Mouse (Mus musculus) urinary bladder, postnatal 36 days (tissue): ENCODE results near the gene Suco.

ENCODE experiments used
- DNase-seq, 2 experiments: peaks; one replicate each; pipeline ENCODE4 v3.0.0; 2022; ENCODE audit warnings: low spot score in 2 of 2, mixed read lengths in 1 of 2

Suco gene

DNA sequence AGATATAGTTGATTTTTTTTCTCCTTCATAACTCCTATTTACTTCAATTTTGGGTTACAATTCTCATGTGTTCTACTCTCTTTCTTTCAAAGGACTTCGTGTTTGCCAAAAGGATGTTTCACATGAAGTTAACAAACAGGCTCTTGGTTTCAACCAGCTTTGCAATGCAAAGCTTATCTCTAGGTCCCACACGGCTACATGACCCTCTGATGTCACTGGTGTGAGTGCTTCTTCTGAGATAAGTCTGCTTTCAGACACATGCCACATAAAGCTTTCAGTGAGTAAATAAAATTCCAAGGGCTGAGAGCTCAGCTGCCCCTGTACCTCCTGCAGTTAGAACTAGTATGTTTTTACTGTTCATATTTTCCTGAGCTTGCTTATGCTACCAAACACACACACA lies 18.1 kb upstream of the Suco start:
- DNase-seq: no peak

DNA sequence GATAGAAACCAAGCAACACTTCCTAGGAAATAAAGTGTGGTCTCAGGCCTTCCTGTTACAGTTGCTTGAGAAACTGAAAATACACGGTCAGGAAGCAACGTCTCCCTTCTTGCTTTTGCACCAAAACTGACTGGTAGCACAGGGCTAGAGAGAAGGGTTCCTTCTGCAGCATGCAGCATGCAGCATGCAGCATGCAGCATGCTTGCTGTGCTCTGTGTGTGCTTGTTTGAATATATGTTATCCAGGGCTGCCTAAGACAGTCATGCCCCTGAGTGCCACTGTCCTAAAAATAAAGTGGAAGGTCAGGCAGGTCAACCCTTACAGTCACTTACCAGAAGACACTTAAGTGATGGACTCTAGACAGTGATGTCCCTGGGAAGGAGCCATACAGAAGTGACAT lies 17.6 kb upstream of the Suco start:
- DNase-seq: no peak

DNA sequence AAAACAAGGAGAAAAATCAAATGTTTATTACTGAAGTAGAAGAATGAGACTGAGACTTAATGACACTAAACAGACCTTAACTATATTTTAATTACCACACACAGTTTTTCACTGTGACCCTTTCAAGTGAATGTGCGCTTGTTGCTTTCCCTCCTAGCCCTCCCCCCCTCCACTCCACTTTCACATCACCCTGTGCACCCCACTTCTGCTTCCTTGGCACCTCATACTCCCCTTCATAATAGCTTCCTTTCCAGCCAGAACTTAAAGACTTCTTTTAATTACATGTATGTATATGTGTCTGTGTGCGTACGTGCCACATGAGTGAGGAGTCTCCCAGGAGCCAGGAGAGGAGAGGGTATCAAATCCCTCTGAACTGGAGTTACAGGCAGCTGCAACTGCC lies 12.3 kb upstream of the Suco start:
- no peak for DNase-seq

DNA sequence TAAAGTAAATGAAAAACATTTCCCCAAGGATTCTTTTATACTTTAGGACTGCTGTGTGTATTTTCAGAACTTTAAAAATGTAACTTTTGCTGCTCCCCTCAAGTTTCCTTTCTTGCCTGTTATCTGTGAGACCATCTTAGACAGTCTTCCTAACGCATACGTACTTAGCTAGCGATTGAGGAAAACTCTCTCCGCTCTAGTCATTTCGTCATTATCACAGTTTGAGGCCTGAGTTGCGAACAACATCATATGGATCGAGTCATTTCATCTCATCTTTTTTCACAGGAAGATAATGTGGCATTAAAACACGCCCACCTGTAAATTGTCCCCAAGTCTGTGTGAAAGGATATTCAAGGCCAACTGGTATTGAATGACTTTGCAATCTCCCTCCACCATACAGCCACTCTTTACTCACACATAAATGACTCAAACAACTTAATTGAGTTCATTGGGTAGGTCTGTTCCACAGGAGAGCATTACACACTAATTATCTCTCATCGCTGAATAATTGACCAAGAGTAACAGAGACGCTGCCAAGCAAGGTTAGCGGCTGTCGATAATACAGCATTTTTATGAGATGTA lies 11.3 kb upstream of the Suco start:
- DNase-seq: no peak

DNA sequence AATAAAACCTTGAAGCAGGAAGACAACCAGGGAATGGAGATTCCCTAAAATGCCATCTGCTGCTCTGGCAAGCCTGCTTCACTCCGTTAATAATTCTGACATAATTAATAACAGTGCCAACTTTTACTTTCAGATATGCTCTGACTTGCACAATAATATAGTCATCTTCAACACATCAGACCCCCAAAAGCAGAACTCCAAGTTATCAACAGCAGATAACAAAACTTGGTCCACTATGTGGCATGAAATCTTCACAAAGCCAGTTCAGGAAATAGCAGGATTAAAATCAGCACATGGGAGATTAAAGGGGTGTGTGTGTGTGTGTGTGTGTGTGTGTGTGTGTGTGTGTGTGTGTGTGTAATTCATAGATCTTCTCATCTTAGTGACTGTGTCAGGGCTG lies 9.3 kb upstream of the Suco start:
- no peak for DNase-seq

DNA sequence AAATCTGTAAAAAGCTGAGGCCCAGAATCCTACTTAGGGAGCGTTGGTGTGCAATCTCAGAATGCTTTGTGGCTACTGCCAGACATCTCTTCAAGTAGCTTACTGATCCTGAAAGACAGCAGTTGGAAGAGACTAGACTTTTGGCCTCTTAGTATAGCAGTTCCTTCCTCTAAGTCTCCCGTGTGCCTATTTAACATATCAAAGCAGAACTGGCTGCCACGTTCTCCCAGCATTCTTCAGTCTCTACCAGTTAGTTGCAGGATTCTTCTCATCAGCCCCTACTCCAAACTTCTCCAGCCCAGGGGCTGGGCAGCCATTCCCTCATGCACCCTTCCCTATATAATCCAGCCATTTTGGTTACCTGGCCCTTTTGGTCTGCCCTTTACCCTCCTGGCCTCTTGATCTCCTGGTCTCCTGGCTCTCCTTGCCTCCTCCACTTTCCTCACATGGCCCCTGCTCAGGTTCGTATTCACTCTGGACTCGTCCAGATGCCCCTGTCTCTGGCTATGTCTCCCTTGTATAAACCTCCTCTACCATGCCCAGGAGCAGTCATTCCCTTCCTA lies 1.2 kb upstream of the Suco start:
- DNase-seq: no peak

DNA sequence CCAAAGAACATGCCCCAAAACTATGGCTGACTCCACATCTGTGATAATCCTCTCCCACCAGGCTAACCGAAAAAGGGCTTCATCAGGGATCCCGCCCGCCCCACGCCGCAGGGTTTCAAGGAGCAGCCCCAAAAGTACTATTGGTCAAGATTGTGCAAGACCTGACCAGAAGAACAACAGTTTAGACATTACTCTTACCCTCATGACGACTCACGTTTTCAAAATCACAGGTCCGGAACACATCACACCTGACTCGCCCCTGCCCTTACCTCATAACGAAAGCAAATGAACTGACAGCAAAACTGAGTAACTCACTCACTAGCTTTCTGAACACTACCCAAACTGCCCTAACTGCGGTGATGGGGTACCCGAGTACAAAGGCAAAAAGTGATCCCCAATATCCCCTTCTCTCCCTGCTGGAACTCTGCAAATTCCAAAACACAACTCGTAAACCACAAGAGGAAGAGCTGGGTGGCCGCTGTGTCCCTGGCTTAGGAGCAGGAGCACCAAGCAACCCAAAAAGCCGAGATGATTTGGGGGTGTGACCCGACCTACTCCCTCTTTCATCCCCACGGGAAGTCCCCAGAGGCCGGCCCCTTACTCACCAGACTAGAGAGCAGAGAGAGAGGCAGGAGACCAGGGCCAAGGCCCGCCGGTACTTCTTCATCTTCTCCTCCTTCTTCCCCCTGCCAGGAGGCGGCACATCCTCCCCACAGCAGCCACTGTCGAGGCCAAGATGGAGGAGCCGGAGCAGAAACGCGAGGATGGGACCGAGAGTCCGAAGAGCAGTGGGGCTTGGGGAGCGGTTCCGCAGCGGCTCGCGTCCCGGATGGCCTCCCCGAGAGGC lies 553 bp downstream of the Suco start:
- DNase-seq: peak; percentile 2 to 7

DNA sequence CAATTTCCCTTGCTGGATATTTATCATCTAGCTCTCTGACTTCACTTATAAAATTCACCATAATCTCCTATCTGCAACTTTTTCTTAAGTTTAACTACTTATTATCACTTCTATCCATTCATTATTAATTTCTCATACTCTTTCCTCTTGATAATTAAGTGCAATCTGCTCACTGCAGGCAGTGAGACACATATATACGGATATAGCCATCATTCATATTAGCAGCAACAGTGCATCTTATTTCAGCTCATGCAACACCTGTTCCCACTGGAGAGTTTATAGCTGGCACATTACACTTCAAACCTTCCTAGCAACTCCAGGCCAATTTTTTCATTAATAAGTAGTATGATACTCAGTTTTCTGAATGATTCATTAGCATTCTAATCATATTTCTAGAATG lies 7.1 kb downstream of the Suco start:
- no peak for DNase-seq

DNA sequence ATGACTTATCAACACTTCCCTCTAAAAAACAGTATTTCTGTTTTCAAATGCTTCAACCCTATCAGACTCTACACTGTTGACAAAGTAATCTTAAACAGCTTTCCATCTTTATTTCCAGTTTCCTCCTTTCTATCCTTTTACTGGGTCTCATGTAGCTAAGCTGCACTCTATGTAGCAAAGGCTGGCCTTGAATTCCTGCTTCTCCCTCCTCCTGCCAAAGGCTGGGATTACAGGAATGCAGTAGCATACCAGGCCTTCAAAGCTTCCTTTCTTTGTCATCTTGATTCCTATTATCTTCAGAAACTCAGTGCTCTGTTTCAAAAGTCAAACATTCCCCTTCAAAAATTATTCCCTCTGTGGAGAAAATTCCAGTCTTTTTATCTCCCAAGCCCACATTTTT lies 8.1 kb downstream of the Suco start:
- no peak for DNase-seq

DNA sequence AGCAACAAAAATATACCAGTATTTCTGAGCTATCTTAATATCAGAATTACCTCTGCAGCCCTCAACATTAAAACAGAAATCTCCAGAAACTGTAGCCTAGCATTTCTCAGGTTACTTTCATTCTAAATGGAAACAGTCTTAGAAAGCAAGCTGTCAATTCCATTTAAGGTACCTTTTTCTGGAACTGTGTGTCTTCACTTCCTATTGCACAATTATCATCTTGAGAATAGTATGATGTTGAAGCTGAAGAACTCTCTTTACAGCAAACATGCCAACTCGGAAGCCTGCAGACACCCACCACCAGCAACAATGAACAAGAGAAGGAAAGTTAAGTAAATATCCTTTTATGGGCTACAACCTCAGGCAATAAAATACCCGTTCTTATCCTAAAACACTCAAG lies 12.7 kb downstream of the Suco start:
- DNase-seq: no peak

DNA sequence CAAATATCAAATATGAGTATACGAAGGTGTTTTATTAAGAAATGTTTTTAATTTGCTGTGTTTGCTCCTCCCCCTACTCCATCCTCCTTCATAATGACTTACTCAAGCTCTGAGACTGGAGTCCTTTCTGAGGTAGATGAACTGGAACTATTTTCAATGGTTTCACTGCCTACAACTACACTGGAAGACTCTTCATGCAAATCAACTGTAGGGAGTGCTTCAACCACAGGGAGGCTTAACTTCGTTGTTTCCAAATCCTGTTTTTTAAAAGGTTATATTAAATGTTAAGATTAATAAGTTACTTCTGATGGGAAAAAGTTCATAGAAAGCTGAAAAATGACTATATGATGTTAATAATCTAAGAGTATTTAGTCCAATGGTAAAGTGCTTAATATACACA lies 17.2 kb downstream of the Suco start:
- DNase-seq: no peak

DNA sequence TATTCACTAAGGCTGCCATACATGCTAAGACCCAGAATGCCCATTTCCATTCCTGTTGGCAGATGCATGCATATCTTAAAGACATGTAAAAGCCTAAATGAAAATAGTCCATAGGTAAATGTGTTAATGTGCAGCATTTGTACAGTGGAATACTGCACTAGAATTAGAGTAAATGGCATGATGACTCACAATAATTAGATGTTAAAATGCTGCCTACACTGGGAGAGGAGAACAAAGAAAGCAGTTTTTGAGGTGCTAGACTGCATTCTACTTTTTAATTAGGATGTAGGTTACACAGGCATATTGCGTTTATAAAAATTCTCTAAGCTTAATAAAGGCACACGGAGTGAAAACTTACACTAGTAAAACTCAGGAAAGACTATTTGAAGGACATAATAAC lies 49.8 kb downstream of the Suco start:
- no peak for DNase-seq

DNA sequence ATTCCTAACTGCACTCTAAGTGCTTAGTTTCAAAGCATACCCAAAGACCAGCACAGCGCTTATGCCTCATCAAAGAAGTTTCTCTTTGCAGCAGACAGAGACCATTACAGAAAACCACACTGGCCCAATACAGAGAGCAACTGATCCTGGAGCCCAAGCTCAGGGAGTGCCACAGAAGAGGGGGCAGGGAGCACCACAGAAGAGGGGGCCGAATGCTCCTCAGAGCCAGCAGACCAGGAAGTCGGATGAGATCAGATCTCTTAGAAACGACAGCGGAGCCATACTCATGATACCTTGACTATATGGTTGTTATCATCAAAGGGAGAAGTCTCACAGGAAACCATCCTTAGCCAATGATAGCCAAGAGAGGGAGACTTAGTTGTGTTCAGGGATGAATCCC lies 67.1 kb downstream of the Suco start:
- DNase-seq: no peak

DNA sequence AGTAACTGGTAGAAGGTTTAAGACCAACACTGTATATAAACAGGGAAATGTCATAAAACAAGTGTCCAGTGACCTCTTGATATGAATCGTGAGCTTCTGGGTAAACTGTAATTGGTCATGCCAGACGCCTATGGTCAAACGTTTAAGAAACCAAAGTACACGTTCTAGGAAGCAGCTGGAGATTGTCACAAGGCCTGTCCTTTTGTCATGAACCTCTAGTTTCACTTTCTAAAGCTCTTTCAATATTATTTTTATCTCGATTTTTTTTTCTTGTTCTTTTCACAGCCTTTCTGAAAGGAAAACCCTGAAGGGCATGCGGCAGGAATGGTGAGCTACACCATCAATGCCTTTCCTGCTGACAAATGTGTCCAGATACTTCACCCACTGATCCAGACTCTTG lies 67.5 kb downstream of the Suco start:
- no peak for DNase-seq

DNA sequence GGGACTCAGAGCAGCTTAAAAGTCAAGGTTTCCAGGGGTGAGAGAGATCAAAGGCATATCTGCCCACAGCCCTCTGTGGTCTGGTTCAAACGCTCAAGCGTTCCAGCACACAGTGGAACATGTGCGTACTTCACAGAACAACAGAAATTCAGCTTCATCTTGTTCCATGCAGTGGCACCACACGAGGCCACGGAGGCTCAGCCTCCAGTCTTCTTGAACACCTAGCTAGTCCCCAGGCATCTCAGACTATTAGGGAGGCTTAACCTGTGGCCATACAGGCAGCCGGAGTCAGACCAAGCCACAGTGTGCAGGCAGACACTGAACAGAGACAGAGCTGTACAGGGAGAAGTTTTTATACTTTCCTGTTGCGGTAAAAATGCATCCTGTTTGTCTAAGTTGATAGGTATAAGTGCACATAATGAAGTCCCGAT lies 71.9 kb downstream of the Suco start:
- no peak for DNase-seq

DNA sequence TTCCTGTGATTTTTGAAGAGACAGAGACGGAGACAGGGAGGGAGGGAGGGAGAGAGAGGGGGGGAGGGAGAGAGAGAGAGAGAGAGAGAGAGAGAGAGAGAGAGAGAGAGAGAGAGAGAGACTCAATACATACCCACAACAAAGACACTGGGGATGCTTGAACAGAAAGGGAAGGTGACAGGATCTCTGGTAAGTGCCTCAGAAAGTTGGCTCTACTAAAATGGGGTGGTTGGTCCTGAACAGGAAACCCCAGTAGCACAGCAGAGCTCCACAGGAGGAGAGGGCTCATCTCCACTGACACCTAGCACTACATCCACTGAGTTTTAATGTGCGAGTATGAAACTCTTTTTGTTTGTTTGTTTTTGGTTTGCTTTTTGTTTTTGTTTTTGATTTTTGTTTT lies 75.2 kb downstream of the Suco start:
- DNase-seq: no peak

DNA sequence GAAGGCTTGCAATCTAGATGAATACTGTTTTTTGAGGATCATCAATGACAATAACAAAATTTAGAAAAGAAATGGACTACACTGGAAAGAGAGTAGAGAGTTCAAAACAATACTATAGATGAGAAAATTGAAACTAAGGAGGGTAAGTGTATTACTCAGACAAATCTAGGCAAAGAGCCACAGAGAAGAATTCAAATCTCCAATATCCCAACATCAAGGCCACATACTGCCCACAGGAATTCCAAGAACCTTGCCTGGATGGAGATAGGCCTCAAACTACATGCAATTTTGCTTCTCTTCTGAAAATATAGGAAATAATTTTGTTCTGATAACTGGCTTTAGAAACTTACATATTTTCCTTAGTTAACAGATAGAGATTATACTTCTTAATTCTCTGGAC lies 76.2 kb downstream of the Suco start:
- no peak for DNase-seq

DNA sequence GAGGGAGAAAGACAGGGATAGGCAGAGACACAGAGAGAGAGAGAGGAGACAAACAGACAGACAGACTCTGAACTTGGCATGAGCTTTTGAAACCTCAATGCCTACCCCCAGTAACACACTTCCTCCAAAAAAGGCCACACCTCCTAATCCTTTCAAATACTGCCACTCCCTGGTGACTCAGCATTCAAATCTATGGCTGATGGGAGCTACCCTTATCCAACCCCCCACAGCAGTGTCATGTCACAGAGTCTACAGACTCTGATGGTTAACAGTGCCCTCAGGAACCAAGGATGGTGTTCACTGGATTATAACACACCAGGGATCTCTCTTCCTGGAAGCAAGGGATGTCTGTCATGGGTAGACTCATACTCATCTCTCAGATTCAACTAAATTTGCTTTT lies 76.7 kb downstream of the Suco start:
- no peak for DNase-seq

DNA sequence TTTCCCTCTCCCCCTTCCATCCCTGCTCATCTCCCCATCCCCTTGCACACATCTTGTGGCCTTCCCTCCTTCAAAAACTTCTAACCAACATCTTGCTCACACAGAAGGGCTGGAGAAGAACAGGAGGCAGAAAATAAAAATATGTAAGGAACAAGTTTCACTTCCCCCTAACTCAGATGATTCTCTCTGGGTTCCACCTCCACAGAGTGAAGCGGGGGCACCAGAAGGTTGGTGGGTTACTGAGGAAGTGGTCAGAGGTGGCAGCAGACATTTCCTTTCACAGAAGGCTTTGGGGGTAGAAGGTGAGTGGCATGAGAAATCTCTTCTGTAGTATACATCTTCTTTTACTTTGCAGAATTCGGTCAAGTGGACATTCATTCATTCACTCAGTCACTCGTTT lies 77.6 kb downstream of the Suco start:
- DNase-seq: no peak

DNA sequence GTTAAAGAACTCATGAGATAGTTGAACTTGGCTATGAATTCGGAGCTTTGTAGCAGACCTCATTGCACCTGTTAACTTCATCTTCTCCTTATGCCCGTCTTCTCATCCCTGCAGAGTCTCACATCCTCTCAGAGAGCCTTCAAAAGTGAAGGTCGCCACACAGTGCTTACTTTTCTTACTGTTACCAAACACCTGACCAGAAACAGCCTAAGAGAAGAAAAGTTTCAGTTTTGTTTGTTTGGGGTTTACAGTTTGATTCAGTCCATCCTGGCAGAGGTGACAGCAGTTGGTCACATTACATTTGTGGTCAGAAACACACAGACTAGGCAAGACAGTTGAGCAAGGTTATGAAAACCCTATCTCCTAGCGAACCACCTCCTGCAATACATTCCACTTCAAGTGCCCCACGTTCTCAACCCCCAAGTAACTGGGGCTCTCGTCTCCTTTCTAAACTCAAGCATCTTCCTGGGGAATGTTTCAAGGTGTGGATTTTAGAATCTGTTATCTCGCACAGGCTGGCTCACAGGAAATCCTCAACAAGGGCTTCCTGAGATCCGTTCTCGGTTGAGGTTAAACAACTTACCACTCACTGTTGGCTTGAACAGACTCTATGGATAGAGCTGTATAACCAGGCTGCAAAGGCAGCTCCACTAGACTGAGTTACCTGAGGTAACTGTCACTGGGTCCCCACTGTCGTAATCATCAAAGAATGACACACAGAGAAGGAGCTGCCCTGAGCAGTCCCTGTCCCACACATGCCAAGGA lies 81.9 kb downstream of the Suco start:
- no peak for DNase-seq

DNA sequence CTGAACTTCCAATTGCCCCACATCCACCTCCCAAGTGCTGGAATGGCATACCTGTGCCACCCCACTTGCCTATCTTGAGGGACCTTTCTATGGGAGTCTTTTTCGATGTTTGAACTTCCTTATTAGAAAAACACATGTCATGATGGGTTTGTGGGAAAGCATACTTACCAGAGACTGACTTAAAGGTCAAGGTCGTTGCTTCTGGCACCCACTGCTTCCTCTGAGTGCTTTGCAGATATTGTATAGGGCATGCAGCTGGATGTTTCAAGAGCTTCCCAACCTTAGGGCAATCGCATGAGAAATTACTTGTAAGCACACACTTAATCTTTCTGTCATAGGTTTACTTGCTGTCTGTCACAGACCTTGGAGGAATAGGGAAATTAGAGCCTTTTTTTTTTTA lies 83.2 kb downstream of the Suco start:
- no peak for DNase-seq

DNA sequence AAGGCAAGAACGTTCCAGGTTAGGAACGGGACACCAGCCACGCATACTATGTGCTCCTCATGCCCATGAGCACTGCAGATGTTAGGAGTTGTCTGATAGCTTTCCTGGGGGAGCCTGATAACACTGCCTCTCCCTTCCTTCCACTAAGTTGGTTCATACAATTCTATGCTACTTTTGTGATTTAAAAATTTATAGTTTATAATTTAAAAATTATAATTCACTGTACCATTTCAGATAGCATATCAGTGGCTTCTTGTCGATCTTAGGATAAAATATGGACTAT lies 83.9 kb downstream of the Suco start:
- no peak for DNase-seq
